Mouse (Mus musculus): Measurements from ENCODE around the gene Phf12. TPM values are rescaled to one million over a fixed set of nuclear protein-coding genes. Genes with fewer than 3 reads are reported as not detected.

Gene Phf12
- polyA plus RNA-seq, 1 experiment, result 47.4 TPM

GRCm38 (mm10) chr11:77953671-77954070, 28.9 kb upstream of the Phf12 start:
- H3K4me1 ChIP-seq (ENCODE audit: control insufficient read depth, insufficient read depth, low read length), result no peaks in the 10 kb centered on the region
- H3K27ac ChIP-seq (ENCODE audit: insufficient read depth, low read length), result no peak overlapping the region
- TF ChIP-seq POLR2A (IDR thresholded peaks at IDR 0.05; ENCODE audit: low read depth, low read length) (no peak), CTCF (IDR thresholded peaks at IDR 0.05; ENCODE audit: borderline replicate concordance, insufficient read depth, low read length) (0 out of 2 replicates have a peak, but pooled peaks have one; percentile 4)
- no peak overlapping the region for H3K4me3 ChIP-seq (ENCODE audit: insufficient read depth, low read length)

GRCm38 (mm10) chr11:77956428-77956827, 26.1 kb upstream of the Phf12 start:
- Histone ChIP-seq H3K4me1 (ENCODE audit: control insufficient read depth, insufficient read depth, low read length) (no peaks in the 10 kb centered on the region), H3K27ac (ENCODE audit: insufficient read depth, low read length) (no peak overlapping the region), H3K4me3 (ENCODE audit: insufficient read depth, low read length) (no peak overlapping the region)
- TF ChIP-seq CTCF (IDR thresholded peaks at IDR 0.05; ENCODE audit: borderline replicate concordance, insufficient read depth, low read length), result no peak
- TF ChIP-seq POLR2A (IDR thresholded peaks at IDR 0.05; ENCODE audit: low read depth, low read length), result no peak

GRCm38 (mm10) chr11:77958268-77958667, 24.3 kb upstream of the Phf12 start:
- Histone ChIP-seq H3K27ac (ENCODE audit: insufficient read depth, low read length) (no peak overlapping the region), H3K4me3 (ENCODE audit: insufficient read depth, low read length) (no peak overlapping the region), H3K4me1 (ENCODE audit: control insufficient read depth, insufficient read depth, low read length) (no peaks in the 10 kb centered on the region)
- no peak for TF ChIP-seq CTCF (IDR thresholded peaks at IDR 0.05; ENCODE audit: borderline replicate concordance, insufficient read depth, low read length)
- TF ChIP-seq POLR2A (IDR thresholded peaks at IDR 0.05; ENCODE audit: low read depth, low read length), result no peak

GRCm38 (mm10) chr11:77958932-77959331, 23.6 kb upstream of the Phf12 start:
- no peak overlapping the region for H3K4me3 ChIP-seq (ENCODE audit: insufficient read depth, low read length)
- H3K27ac ChIP-seq (ENCODE audit: insufficient read depth, low read length), result no peak overlapping the region
- H3K4me1 ChIP-seq (ENCODE audit: control insufficient read depth, insufficient read depth, low read length), result no peaks in the 10 kb centered on the region
- no peak for TF ChIP-seq CTCF (IDR thresholded peaks at IDR 0.05; ENCODE audit: borderline replicate concordance, insufficient read depth, low read length)

- Histone ChIP-seq H3K4me3 (ENCODE audit: insufficient read depth, low read length) (no peak overlapping the region), H3K4me1 (ENCODE audit: control insufficient read depth, insufficient read depth, low read length) (no peaks in the 10 kb centered on the region), H3K27ac (ENCODE audit: insufficient read depth, low read length) (no peak overlapping the region)
- TF ChIP-seq CTCF (IDR thresholded peaks at IDR 0.05; ENCODE audit: borderline replicate concordance, insufficient read depth, low read length) (no peak), POLR2A (IDR thresholded peaks at IDR 0.05; ENCODE audit: low read depth, low read length) (no peak)
Measured at GRCm38 (mm10) chr11:77960199-77960598, 22.4 kb upstream of the Phf12 start.

- TF ChIP-seq CTCF (IDR thresholded peaks at IDR 0.05; ENCODE audit: borderline replicate concordance, insufficient read depth, low read length) (no peak), POLR2A (IDR thresholded peaks at IDR 0.05; ENCODE audit: low read depth, low read length) (no peak)
Measured at GRCm38 (mm10) chr11:77960898-77961297, 21.7 kb upstream of the Phf12 start.

GRCm38 (mm10) chr11:77962946-77963345, 19.6 kb upstream of the Phf12 start:
- Histone ChIP-seq H3K4me1 (ENCODE audit: control insufficient read depth, insufficient read depth, low read length) (no peaks in the 10 kb centered on the region), H3K4me3 (ENCODE audit: insufficient read depth, low read length) (no peak overlapping the region), H3K27ac (ENCODE audit: insufficient read depth, low read length) (no peak overlapping the region)
- TF ChIP-seq POLR2A (IDR thresholded peaks at IDR 0.05; ENCODE audit: low read depth, low read length) (no peak), CTCF (IDR thresholded peaks at IDR 0.05; ENCODE audit: borderline replicate concordance, insufficient read depth, low read length) (no peak)

More at GRCm38 (mm10) chr11:77960898-77961297, 21.7 kb upstream of the Phf12 start:
- Histone ChIP-seq H3K27ac (ENCODE audit: insufficient read depth, low read length) (no peak overlapping the region), H3K4me3 (ENCODE audit: insufficient read depth, low read length) (no peak overlapping the region), H3K4me1 (ENCODE audit: control insufficient read depth, insufficient read depth, low read length) (no peaks in the 10 kb centered on the region)

- Histone ChIP-seq H3K4me3 (ENCODE audit: insufficient read depth, low read length) (no peak overlapping the region), H3K4me1 (ENCODE audit: control insufficient read depth, insufficient read depth, low read length) (no peaks in the 10 kb centered on the region), H3K27ac (ENCODE audit: insufficient read depth, low read length) (no peak overlapping the region)
- TF ChIP-seq CTCF (IDR thresholded peaks at IDR 0.05; ENCODE audit: borderline replicate concordance, insufficient read depth, low read length) (no peak), POLR2A (IDR thresholded peaks at IDR 0.05; ENCODE audit: low read depth, low read length) (no peak)
Measured at GRCm38 (mm10) chr11:77964415-77965095, 18.0 kb upstream of the Phf12 start.

- H3K27ac ChIP-seq (ENCODE audit: insufficient read depth, low read length), result no peak overlapping the region
- TF ChIP-seq CTCF (IDR thresholded peaks at IDR 0.05; ENCODE audit: borderline replicate concordance, insufficient read depth, low read length), result no peak
- TF ChIP-seq POLR2A (IDR thresholded peaks at IDR 0.05; ENCODE audit: low read depth, low read length), result no peak
- H3K4me3 ChIP-seq (ENCODE audit: insufficient read depth, low read length), result no peak overlapping the region
- H3K4me1 ChIP-seq (ENCODE audit: control insufficient read depth, insufficient read depth, low read length), result no peaks in the 10 kb centered on the region
Measured at GRCm38 (mm10) chr11:77965101-77966036, 17.2 kb upstream of the Phf12 start.

- TF ChIP-seq CTCF (IDR thresholded peaks at IDR 0.05; ENCODE audit: borderline replicate concordance, insufficient read depth, low read length), result no peak
- TF ChIP-seq POLR2A (IDR thresholded peaks at IDR 0.05; ENCODE audit: low read depth, low read length), result no peak
- Histone ChIP-seq H3K4me1 (ENCODE audit: control insufficient read depth, insufficient read depth, low read length) (no peaks in the 10 kb centered on the region), H3K4me3 (ENCODE audit: insufficient read depth, low read length) (no peak overlapping the region)
Measured at GRCm38 (mm10) chr11:77966037-77966391, 16.5 kb upstream of the Phf12 start.

More at GRCm38 (mm10) chr11:77966037-77966391, 16.5 kb upstream of the Phf12 start:
- H3K27ac ChIP-seq (ENCODE audit: insufficient read depth, low read length), result no peak overlapping the region
